Mouse (Mus musculus): ENCODE data around the gene Lgmn. TPM values are rescaled to one million over a fixed set of nuclear protein-coding genes. Genes with fewer than 3 reads are reported as not detected.

The Lgmn gene
- polyA plus RNA-seq, 1 experiment from 2014 or later: 123 TPM

Other genes starting within 250 kb of the Lgmn start
- gene Rin3, start 156.8 kb downstream of the Lgmn start, polyA plus RNA-seq (2015; fragmentation: Nextera tagmentation; extraction: Ambion mirVana): 3.2 and 6.7 TPM in 2 replicates
- 24.6 and 27.6 TPM in 2 replicates for gene Golga5, start 29.3 kb upstream of the Lgmn start, polyA plus RNA-seq (2015; fragmentation: Nextera tagmentation; extraction: Ambion mirVana)
- 178 and 204 TPM in 2 replicates for gene Chga, start 115.2 kb upstream of the Lgmn start, polyA plus RNA-seq (2015; fragmentation: Nextera tagmentation; extraction: Ambion mirVana)

All from neural tube, embryonic 15.5 days (tissue).